Mouse (Mus musculus) lung, postnatal 0 days (tissue): ENCODE data around the gene Parg. TPM values are rescaled to one million over a fixed set of nuclear protein-coding genes. Genes with fewer than 3 reads are reported as not detected.

ENCODE experiments used
- ATAC-seq: fragments of 200-750 bp; cut with Nextera tagmentation; 2 replicates; pipeline ENCODE4 v1.8.0; 2017; ENCODE audit warnings: moderate library complexity
- DNase-seq: peaks from one replicate; pipeline ENCODE4 v3.0.0-alpha.2; 2016; ENCODE audit warnings: low spot score
- H3K27ac ChIP-seq: fragments of 300-500 bp; sonication (generic); 2 replicates; pipeline ENCODE4 v1.5.1; 2014; ENCODE audit warnings: antibody characterized with exemption, mild to moderate bottlenecking, low read length, mixed read lengths
- H3K27me3 ChIP-seq: fragments of 300-500 bp; sonication (generic); replicated peaks from 2 replicates; pipeline ENCODE4 v1.6.1; 2014; ENCODE audit warnings: low read length, mixed read lengths; ENCODE audit not compliant: insufficient read depth
- H3K36me3 ChIP-seq: fragments of 300-500 bp; sonication (generic); 2 replicates; pipeline ENCODE4 v1.6.1; 2014; ENCODE audit warnings: low read length, mixed read lengths; ENCODE audit not compliant: insufficient read depth
- H3K4me1 ChIP-seq: fragments of 300-500 bp; sonication (generic); 2 replicates; pipeline ENCODE4 v1.6.1; 2014; ENCODE audit warnings: antibody characterized with exemption, low read depth, low read length, mixed read lengths; ENCODE audit not compliant: insufficient read depth
- H3K4me2 ChIP-seq: fragments of 300-500 bp; sonication (generic); replicated peaks from 2 replicates; pipeline ENCODE4 v1.6.1; 2014; ENCODE audit warnings: low read depth, mild to moderate bottlenecking, low read length, moderate library complexity, mixed read lengths
- H3K4me3 ChIP-seq: fragments of 300-500 bp; sonication (generic); 2 replicates; pipeline ENCODE4 v1.5.1; 2014; ENCODE audit warnings: low read depth, low read length
- H3K9ac ChIP-seq: fragments of 300-500 bp; sonication (generic); replicated peaks from 2 replicates; pipeline ENCODE4 v1.6.1; 2014; ENCODE audit warnings: low read depth, mild to moderate bottlenecking
- H3K9me3 ChIP-seq: fragments of 300-500 bp; sonication (generic); 2 replicates; pipeline ENCODE4 v1.6.1; 2016; ENCODE audit warnings: low read length, mixed read lengths
- CTCF ChIP-seq: IDR thresholded peaks from 2 replicates; pipeline ENCODE4 v1.5.1; 2016; ENCODE audit warnings: antibody characterized with exemption, mild to moderate bottlenecking
- EP300 ChIP-seq: IDR thresholded peaks from 2 replicates; pipeline ENCODE4 v1.6.1; 2016; ENCODE audit warnings: antibody characterized with exemption, mild to moderate bottlenecking, control low read depth
- WGBS: fragments of 180-500 bp; shearing (Covaris S2); extraction: QIAGEN DNeasy Blood & Tissue Kit; methylation state at CpG from one replicate; pipeline ENCODE4 v1.1.7; 2014; 5-methylcytosine and 5-hydroxymethylcytosine counted together
- polyA plus RNA-seq: library from polyadenylated mRNA; unstranded; fragments of >200 nt; fragmentation: Nextera tagmentation; extraction: Ambion mirVana; gene quantifications from 2 replicates; pipeline ENCODE4 v1.2.1, GENCODE M21; 2015

Parg gene
- polyA plus RNA-seq, 1 experiment from 2014 or later = 16.5 TPM

DNA sequence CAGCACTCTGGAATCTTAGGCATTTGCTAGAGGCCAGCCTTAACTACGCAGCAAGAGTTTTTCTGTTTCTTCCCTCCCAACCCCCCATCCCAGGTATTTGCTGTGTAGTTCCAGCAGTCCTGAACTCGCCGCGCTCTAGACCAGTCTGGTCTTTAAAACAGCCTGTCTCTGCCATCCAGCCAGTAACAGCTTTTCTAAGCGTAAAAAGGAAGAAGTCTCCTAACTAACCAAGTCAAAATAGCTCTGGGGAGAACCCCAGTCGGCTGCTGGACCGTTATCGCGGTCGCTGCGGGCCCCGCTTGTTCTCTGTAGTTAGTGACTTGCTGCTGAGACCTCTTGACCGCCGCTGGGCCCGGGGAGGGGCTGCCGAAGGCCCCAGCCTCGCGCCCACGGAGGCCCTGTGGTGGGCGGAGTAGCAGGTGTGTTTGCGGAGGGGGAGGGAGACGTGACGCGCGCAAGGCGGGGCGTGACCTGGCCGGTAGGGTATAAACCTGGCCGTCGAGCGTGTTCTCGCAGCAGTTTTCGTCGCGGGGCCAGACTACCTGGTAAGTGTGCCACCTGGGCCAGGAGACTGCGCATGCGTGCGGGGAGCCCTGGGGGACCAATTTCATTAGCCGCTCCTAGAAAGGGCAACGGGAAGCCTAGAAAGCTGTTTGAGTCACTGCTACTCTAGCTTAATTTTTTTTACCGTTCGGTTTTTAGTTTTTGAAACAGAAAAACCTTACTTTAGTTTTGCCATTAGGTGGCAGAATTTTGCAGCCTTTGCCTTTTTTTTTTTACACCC is 36.3 kb upstream of the Parg start:
- Histone ChIP-seq H3K4me3 (peak overlapping the region; percentile 49), H3K36me3 (no peaks in the 10 kb centered on the region), H3K9ac (peak overlapping the region; percentile 24), H3K27ac (peak overlapping the region; percentile 43), H3K4me2 (peak overlapping the region; percentile 88), H3K4me1 (peaks cover 25% of the 10 kb centered on the region), H3K27me3 (no peaks in the 10 kb centered on the region), H3K9me3 (no peaks in the 10 kb centered on the region)
- DNase-seq (peak; percentile 84), ATAC-seq (peak; percentile 77)
- WGBS = under 1% methylated on average over 40 of the region's 42 CpGs
- TF ChIP-seq EP300 = no peak
- no peak for TF ChIP-seq CTCF

DNA sequence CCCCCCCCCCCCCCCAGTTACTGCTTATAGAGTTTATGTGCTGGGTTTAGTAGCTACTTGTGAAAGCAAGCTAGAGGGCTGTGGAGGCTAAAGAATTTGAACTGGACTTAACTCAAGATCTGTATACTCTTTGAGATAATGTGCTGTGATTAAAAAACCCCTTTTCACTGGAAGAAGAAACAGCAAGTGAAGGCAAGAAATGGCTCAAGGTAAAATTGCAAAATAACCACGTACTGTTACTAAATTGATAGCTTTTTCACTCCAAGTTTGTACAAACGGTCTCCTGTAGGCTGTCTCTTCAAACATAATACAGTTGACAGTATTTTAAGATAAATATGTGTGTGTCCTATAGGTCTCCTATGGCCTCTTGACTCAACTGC is 35.7 kb upstream of the Parg start:
- H3K9me3 ChIP-seq = no peaks in the 10 kb centered on the region
- no peak for DNase-seq
- no peaks in the 10 kb centered on the region for H3K36me3 ChIP-seq
- H3K27me3 ChIP-seq = no peaks in the 10 kb centered on the region
- no peak for ATAC-seq
- no peak overlapping the region for H3K9ac ChIP-seq
- H3K27ac ChIP-seq = no peak overlapping the region
- H3K4me1 ChIP-seq = peaks cover 19% of the 10 kb centered on the region
- 38% methylated on average over 2 of the region's 2 CpGs for WGBS
- H3K4me2 ChIP-seq = peak overlapping the region; percentile 88
- H3K4me3 ChIP-seq = peak overlapping the region; percentile 49; the same call in 1 of the 2 replicates
- TF ChIP-seq CTCF = no peak
- TF ChIP-seq EP300 = no peak

DNA sequence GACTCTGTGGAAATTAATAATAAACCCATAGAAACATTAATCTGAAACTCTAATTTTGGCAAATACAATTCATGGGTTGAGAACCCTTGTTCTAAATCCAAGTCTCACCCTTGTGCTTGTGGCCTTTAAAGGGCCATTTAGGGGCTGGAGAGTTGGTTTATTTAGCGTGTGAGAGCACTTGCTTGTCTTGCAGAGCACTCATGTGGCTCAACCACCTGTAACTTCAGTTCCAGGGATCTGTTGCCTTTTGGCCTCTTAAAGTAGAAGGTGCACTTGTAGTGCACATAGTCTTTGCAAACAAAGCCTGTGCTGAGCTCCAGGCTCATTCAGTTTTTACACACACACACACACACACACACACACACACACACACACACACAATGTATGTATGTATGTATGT is 34.9 kb upstream of the Parg start:
- DNase-seq = peak; percentile 77
- H3K9me3 ChIP-seq = no peaks in the 10 kb centered on the region
- H3K4me2 ChIP-seq = peak overlapping the region; percentile 88; the same call in 1 of the 2 replicates
- peak overlapping the region; percentile 3; the same call in 1 of the 2 replicates for H3K4me3 ChIP-seq
- WGBS = 50% methylated on average over 1 of the region's 1 CpGs
- H3K27me3 ChIP-seq = no peaks in the 10 kb centered on the region
- ATAC-seq = peak; percentile 51
- peak; percentile 66 for TF ChIP-seq EP300
- no peak for TF ChIP-seq CTCF
- H3K36me3 ChIP-seq = no peaks in the 10 kb centered on the region
- H3K4me1 ChIP-seq = peaks cover 13% of the 10 kb centered on the region
- no peak overlapping the region for H3K27ac ChIP-seq
- H3K9ac ChIP-seq = no peak overlapping the region

DNA sequence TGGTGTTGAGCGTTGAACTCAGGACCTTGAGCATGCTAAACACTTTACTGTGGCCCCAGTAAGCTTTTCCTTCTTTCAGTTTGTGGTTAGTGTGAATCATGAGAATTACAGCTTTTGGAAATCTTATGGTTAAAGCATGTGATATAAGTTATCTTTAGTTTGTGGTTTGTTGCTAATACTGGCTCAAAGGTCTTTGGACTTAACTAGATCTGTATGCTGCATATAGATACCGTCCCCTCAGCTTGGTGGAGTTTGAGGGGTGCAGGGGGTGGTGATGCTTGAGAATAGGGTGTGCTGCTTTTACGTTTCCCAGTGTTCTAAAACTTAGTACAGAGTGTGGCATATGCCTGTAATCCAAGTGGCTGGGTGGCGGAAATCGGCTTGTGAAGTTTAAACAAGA is 34.4 kb upstream of the Parg start:
- no peak for DNase-seq
- WGBS = 65% methylated on average over 5 of the region's 5 CpGs

DNA sequence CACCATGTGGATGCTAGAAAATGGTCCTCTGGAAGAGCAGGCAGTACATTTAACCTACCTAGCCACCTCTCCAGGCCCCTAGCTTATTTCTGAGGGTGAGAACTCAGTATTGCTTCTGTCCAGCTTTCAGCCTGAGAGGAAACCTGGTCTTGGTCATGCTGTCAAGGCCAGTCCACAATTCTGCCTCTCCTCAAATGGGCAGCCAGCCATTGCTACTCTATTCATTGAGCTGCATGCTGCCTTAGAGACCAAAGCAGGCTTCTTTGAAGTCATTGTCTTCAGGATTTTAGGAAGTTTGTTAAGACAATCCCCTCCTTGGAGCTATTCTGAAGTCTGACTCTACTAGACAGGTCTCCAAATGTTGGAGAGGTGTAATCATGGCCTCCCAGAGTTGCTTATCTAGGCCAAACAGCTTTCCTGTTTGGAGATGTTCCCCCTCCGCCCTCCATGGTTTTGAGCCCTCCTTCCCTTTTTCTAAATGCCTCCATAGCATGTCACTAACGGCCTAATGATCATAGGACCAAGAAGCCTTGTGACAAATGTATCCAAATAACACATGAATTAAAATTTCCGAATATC is 33.0 kb upstream of the Parg start:
- 61% methylated on average over 3 of the region's 3 CpGs for WGBS
- TF ChIP-seq EP300 (no peak), CTCF (no peak)
- Histone ChIP-seq H3K36me3 (peaks cover 5% of the 10 kb centered on the region; the same call in 1 of the 2 replicates), H3K4me1 (peaks cover 7% of the 10 kb centered on the region), H3K27ac (no peak overlapping the region; the same call in 1 of the 2 replicates), H3K9ac (no peak overlapping the region), H3K4me2 (no peak overlapping the region), H3K4me3 (no peak overlapping the region), H3K27me3 (no peaks in the 10 kb centered on the region), H3K9me3 (no peaks in the 10 kb centered on the region)
- peak; percentile 15; the same call in 1 of the 2 replicates for ATAC-seq
- DNase-seq = no peak

More for the DNA sequence above, 34.4 kb upstream of the Parg start:
- Histone ChIP-seq H3K36me3 (no peaks in the 10 kb centered on the region), H3K4me1 (peaks cover 13% of the 10 kb centered on the region), H3K4me2 (peak overlapping the region; percentile 29; the same call in 1 of the 2 replicates), H3K4me3 (peak overlapping the region; percentile 3; the same call in 1 of the 2 replicates), H3K27me3 (no peaks in the 10 kb centered on the region), H3K9ac (no peak overlapping the region), H3K27ac (no peak overlapping the region), H3K9me3 (no peaks in the 10 kb centered on the region)
- TF ChIP-seq CTCF (no peak), EP300 (no peak)
- no peak for ATAC-seq

DNA sequence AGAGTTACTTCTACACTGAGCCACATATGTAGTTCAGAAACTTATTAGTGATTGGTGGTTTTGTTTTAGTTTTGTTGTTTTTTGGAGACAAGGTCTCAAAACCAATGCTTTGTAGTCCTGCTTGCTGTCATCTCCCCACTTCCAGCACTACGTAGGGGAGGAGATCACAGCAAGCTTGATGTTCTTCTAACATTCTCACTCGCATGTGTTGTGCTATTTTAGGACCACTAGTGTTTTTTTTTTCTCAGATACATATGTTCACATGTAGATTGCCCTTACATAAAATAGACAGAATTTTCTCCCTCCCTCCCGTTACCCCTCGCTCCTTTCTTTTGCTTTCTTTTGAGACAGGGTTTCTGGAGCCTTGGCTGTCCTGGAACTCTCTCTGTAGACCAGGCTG is 31.6 kb upstream of the Parg start:
- Histone ChIP-seq H3K9ac (no peak overlapping the region), H3K4me1 (peaks cover 4% of the 10 kb centered on the region), H3K4me3 (no peak overlapping the region), H3K36me3 (peaks cover 9% of the 10 kb centered on the region; the same call in 1 of the 2 replicates), H3K27ac (no peak overlapping the region), H3K4me2 (no peak overlapping the region), H3K9me3 (no peaks in the 10 kb centered on the region), H3K27me3 (no peaks in the 10 kb centered on the region)
- DNase-seq (no peak), ATAC-seq (no peak)
- TF ChIP-seq CTCF (no peak), EP300 (no peak)
- 97% methylated on average over 4 of the region's 4 CpGs for WGBS
